Mouse (Mus musculus): ENCODE measurements at regions not wholly inside any gene's neighbourhood (a gene's known extent, or its start where the extent isn't known, plus 50 kb on each side); places are given as distances from the start of the nearest gene placed in this dataset.

DNA sequence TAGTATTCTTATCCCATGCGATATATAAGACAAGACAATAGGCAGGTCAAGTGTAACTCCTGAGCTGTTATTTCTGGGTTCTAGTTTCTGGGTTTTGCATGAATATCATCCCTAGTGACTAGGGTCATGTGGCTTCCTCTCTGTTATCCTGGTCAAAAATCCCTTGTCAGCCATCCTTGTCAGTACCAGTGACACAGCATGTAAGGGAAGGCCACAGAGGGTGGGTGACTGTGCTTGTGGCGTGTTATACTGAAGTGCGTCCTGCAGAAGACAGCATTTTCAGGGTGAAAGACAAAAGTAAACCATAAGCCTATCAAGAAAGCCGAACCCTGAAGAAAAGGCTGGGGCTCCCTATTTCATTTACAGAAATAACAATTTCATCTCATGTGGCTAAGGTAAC is 50.7 kb upstream of the Echdc3 start:
- no peaks in the 10 kb centered on the region for H3K27me3 ChIP-seq (replicated peaks)
- H3K4me2 ChIP-seq, result no peak overlapping the region
- no peak overlapping the region for H3K9ac ChIP-seq
- no peak for ATAC-seq (ENCODE audit: insufficient number of reproducible peaks, low FRiP score)
- peaks cover 6% of the 10 kb centered on the region for H3K9me3 ChIP-seq (replicated peaks)
- 83% methylated on average over 4 of the region's 4 CpGs for WGBS
- no peaks in the 10 kb centered on the region for H3K36me3 ChIP-seq
- peaks cover 32% of the 10 kb centered on the region for H3K4me1 ChIP-seq (replicated peaks)
- no peak overlapping the region for H3K4me3 ChIP-seq
- H3K27ac ChIP-seq (ENCODE audit: poor library complexity, severe bottlenecking), result no peak overlapping the region

GRCm38 (mm10) chr2:6264085-6264783 is 51.4 kb upstream of the Echdc3 start:
- H3K9me3 ChIP-seq (replicated peaks), result peaks cover 6% of the 10 kb centered on the region
- H3K36me3 ChIP-seq, result no peaks in the 10 kb centered on the region
- H3K9ac ChIP-seq, result no peak overlapping the region
- no peak overlapping the region for H3K27ac ChIP-seq (ENCODE audit: poor library complexity, severe bottlenecking)
- no peaks in the 10 kb centered on the region for H3K27me3 ChIP-seq (replicated peaks)
- ATAC-seq (ENCODE audit: insufficient number of reproducible peaks, low FRiP score), result peak; percentile 38; the same call in 1 of the 2 replicates
- H3K4me2 ChIP-seq, result no peak overlapping the region
- peaks cover 32% of the 10 kb centered on the region for H3K4me1 ChIP-seq (replicated peaks)
- no peak overlapping the region for H3K4me3 ChIP-seq
- WGBS, result 45% methylated on average over 8 of the region's 8 CpGs

DNA sequence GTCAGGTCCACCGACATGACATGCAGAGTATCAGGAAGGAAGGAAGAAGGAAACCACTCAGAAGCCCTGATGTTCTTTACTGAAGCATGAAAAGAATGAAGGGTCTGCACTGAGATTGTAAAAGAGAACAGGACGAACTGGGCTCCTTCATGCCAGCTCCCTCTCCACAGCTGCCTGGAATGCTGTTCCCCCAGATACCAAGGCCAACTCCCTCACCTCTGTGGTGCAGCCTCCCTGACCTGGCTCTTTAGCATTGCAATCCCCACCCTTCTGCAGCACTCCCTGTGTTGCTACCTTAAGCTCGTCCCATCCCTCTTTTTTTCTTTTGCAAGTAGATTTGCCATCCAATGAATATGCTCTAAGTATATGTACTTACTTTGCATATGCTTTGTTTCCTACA is 52.3 kb upstream of the Echdc3 start:
- Histone ChIP-seq H3K4me3 (no peak overlapping the region), H3K36me3 (no peaks in the 10 kb centered on the region), H3K9me3 (replicated peaks) (peaks cover 6% of the 10 kb centered on the region), H3K4me2 (no peak overlapping the region), H3K9ac (no peak overlapping the region), H3K27ac (ENCODE audit: poor library complexity, severe bottlenecking) (no peak overlapping the region), H3K4me1 (replicated peaks) (peaks cover 32% of the 10 kb centered on the region), H3K27me3 (replicated peaks) (no peaks in the 10 kb centered on the region)
- 44% methylated on average over 3 of the region's 3 CpGs for WGBS
- ATAC-seq (ENCODE audit: insufficient number of reproducible peaks, low FRiP score), result no peak

GRCm38 (mm10) chr2:6267066-6267465 is 54.2 kb upstream of the Echdc3 start:
- Histone ChIP-seq H3K4me2 (peak overlapping the region; percentile 38), H3K27me3 (replicated peaks) (no peaks in the 10 kb centered on the region), H3K27ac (ENCODE audit: poor library complexity, severe bottlenecking) (no peak overlapping the region), H3K4me1 (replicated peaks) (peaks cover 24% of the 10 kb centered on the region), H3K9me3 (replicated peaks) (peaks cover 6% of the 10 kb centered on the region), H3K4me3 (no peak overlapping the region), H3K36me3 (no peaks in the 10 kb centered on the region), H3K9ac (peak overlapping the region; percentile 48)
- ATAC-seq (ENCODE audit: insufficient number of reproducible peaks, low FRiP score), result no peak
- WGBS, result 68% methylated on average over 6 of the region's 6 CpGs

GRCm38 (mm10) chr2:6267537-6267936 is 54.7 kb upstream of the Echdc3 start:
- H3K9ac ChIP-seq, result peak overlapping the region; percentile 48
- H3K27ac ChIP-seq (ENCODE audit: poor library complexity, severe bottlenecking), result peak overlapping the region; percentile 34; the same call in 1 of the 2 replicates
- peak; percentile 77; the same call in 1 of the 2 replicates for ATAC-seq (ENCODE audit: insufficient number of reproducible peaks, low FRiP score)
- 19% methylated on average over 9 of the region's 9 CpGs for WGBS
- H3K4me1 ChIP-seq (replicated peaks), result peaks cover 25% of the 10 kb centered on the region
- H3K4me2 ChIP-seq, result peak overlapping the region; percentile 38
- no peaks in the 10 kb centered on the region for H3K27me3 ChIP-seq (replicated peaks)
- H3K9me3 ChIP-seq (replicated peaks), result peaks cover 6% of the 10 kb centered on the region
- H3K36me3 ChIP-seq, result no peaks in the 10 kb centered on the region
- no peak overlapping the region for H3K4me3 ChIP-seq

- no peak for ATAC-seq (ENCODE audit: insufficient number of reproducible peaks, low FRiP score)
- no peak overlapping the region for H3K4me3 ChIP-seq
- 77% methylated on average over 2 of the region's 2 CpGs for whole genome bisulfite sequencing
These were observed 50.0 kb upstream of the Usp6nl start for GRCm38 (mm10) chr2:6272514-6272913.

More at GRCm38 (mm10) chr2:6272514-6272913, 50.0 kb upstream of the Usp6nl start:
- Histone ChIP-seq H3K4me2 (no peak overlapping the region), H3K27ac (ENCODE audit: poor library complexity, severe bottlenecking) (no peak overlapping the region), H3K9ac (no peak overlapping the region), H3K4me1 (replicated peaks) (peaks cover 22% of the 10 kb centered on the region), H3K27me3 (replicated peaks) (no peaks in the 10 kb centered on the region), H3K36me3 (no peaks in the 10 kb centered on the region), H3K9me3 (replicated peaks) (no peaks in the 10 kb centered on the region)

All from heart, embryonic 12.5 days (tissue).